Mouse (Mus musculus) limb, embryonic 11.5 days (tissue): ENCODE data around the gene Abcc3. TPM values are rescaled to one million over a fixed set of nuclear protein-coding genes. Genes with fewer than 3 reads are reported as not detected.
"Not testable (repeated sequence)": the region's sequence is repeated elsewhere in the genome, so short reads cannot be mapped to it uniquely, and the experiment has no call there.

ENCODE experiments used
- ATAC-seq: fragments of 200-750 bp; cut with Nextera tagmentation; 2 replicates; pipeline ENCODE4 v1.8.0; 2017; ENCODE audit warnings: low read depth; ENCODE audit not compliant: insufficient number of reproducible peaks, low FRiP score, low TSS enrichment
- DNase-seq: peaks from one replicate; pipeline ENCODE4 v3.0.0-alpha.2; 2015; ENCODE audit warnings: low spot score
- H3K27ac ChIP-seq: fragments of 300-500 bp; sonication (generic); replicated peaks from 2 replicates; pipeline ENCODE4 v1.5.1; 2014; ENCODE audit warnings: low read depth, mild to moderate bottlenecking, low read length
- H3K27me3 ChIP-seq: fragments of 300-500 bp; sonication (generic); 2 replicates; pipeline ENCODE4 v1.6.1; 2014; ENCODE audit warnings: mild to moderate bottlenecking, low read length, mixed read lengths; ENCODE audit not compliant: control insufficient read depth, insufficient read depth
- H3K36me3 ChIP-seq: fragments of 300-500 bp; sonication (generic); 2 replicates; pipeline ENCODE4 v1.6.1; 2014; ENCODE audit warnings: mild to moderate bottlenecking, low read length, moderate library complexity, mixed read lengths; ENCODE audit not compliant: control insufficient read depth, insufficient read depth
- H3K4me1 ChIP-seq: fragments of 300-500 bp; sonication (generic); 2 replicates; pipeline ENCODE4 v1.6.1; 2014; ENCODE audit warnings: low read length, mixed read lengths; ENCODE audit not compliant: control insufficient read depth, insufficient read depth
- H3K4me2 ChIP-seq: fragments of 300-500 bp; sonication (generic); 2 replicates; pipeline ENCODE4 v1.6.1; 2014; ENCODE audit warnings: low read depth, mild to moderate bottlenecking, moderate library complexity; ENCODE audit not compliant: severe bottlenecking
- H3K4me3 ChIP-seq: fragments of 300-500 bp; sonication (generic); 2 replicates; pipeline ENCODE4 v1.5.1; 2014; ENCODE audit warnings: low read depth, low read length
- H3K9ac ChIP-seq: fragments of 300-500 bp; sonication (generic); 2 replicates; pipeline ENCODE4 v1.6.1; 2014; ENCODE audit warnings: mild to moderate bottlenecking, low read length
- H3K9me3 ChIP-seq: fragments of 300-500 bp; sonication (generic); 2 replicates; pipeline ENCODE4 v1.6.1; 2016; ENCODE audit warnings: low read length; ENCODE audit not compliant: control insufficient read depth
- WGBS: fragments of 180-500 bp; shearing (Covaris S2); extraction: QIAGEN DNeasy Blood & Tissue Kit; methylation state at CpG from one replicate; pipeline ENCODE4 v1.1.7; 2014; 5-methylcytosine and 5-hydroxymethylcytosine counted together
- polyA plus RNA-seq: library from polyadenylated mRNA; unstranded; fragments of >200 nt; fragmentation: Nextera tagmentation; extraction: Ambion mirVana; gene quantifications from 2 replicates; pipeline ENCODE4 v1.2.1, GENCODE M21; 2014

The Abcc3 gene
- polyA plus RNA-seq, 1 experiment from 2014 or later: 0.55 TPM

DNA sequence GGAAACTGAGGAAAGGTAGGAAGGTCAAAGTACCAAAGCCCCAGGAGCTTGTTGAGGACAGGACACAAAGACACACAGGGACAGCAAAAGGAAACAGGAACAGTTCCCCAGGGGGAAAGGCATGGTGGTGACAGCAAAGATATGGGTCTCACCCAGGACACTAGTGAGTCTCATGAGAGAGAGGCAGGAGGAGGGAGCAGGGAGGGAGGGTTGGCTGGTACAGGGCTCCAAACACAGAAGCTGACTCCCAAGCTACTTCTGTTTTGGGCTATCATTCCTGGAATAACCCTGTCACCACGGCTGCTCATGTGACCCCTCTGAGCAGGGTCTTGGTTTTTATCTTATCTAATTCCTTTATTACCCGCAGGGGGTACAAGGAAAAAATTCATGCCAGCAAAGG lies 19.8 kb upstream of the Abcc3 start:
- peaks cover 15% of the 10 kb centered on the region; the same call in 1 of the 2 replicates for H3K36me3 ChIP-seq
- 60% methylated on average over 2 of the region's 2 CpGs for WGBS
- no peak overlapping the region for H3K27ac ChIP-seq
- no peaks in the 10 kb centered on the region; the same call in 1 of the 2 replicates for H3K27me3 ChIP-seq
- H3K9ac ChIP-seq: no peak overlapping the region
- peaks cover 11% of the 10 kb centered on the region for H3K4me1 ChIP-seq
- ATAC-seq: no peak
- no peak for DNase-seq
- no peak overlapping the region for H3K4me2 ChIP-seq
- no peak overlapping the region for H3K4me3 ChIP-seq
- no peaks in the 10 kb centered on the region for H3K9me3 ChIP-seq

- DNase-seq (peak; percentile 58), ATAC-seq (no peak)
- H3K27ac ChIP-seq: no peak overlapping the region
- peaks cover 6% of the 10 kb centered on the region; the same call in 1 of the 2 replicates for H3K36me3 ChIP-seq
- no peaks in the 10 kb centered on the region for H3K9me3 ChIP-seq
- H3K4me1 ChIP-seq: peaks cover 14% of the 10 kb centered on the region
- H3K27me3 ChIP-seq: no peaks in the 10 kb centered on the region
- no peak overlapping the region for H3K9ac ChIP-seq
- WGBS: 45% methylated on average over 11 of the region's 11 CpGs
- no peak overlapping the region for H3K4me3 ChIP-seq
- no peak overlapping the region for H3K4me2 ChIP-seq
Observed at GRCm38 (mm10) chr11:94407803-94408321, 15.1 kb upstream of the Abcc3 start.

DNA sequence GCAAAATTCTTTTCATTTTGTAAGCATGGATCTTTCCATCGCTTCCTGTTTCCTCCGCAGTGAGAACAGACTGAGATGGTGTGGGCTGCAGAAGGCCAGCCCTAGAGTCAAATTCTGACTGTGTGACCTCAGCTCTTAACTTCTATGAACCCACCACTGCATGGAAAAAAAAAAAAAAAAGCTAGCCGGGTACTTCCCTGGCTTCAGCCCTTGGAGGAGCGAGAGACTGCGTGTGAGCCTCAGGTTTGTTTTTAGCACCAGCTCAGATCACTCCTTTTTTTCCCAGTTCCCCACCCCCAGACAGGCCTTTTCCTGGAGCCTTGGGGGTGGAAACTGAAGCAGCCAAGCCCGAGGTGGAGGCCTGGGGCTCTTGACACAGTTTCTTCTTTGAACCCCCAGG lies 12.6 kb upstream of the Abcc3 start:
- DNase-seq (no peak), ATAC-seq (no peak)
- Histone ChIP-seq H3K4me1 (peaks cover 14% of the 10 kb centered on the region), H3K27me3 (no peaks in the 10 kb centered on the region), H3K4me2 (no peak overlapping the region), H3K36me3 (no peaks in the 10 kb centered on the region), H3K9me3 (no peaks in the 10 kb centered on the region), H3K27ac (no peak overlapping the region), H3K9ac (no peak overlapping the region), H3K4me3 (no peak overlapping the region)
- 49% methylated on average over 6 of the region's 6 CpGs for WGBS

GRCm38 (mm10) chr11:94404641-94405260 lies 12.0 kb upstream of the Abcc3 start:
- H3K4me3 ChIP-seq: no peak overlapping the region
- no peaks in the 10 kb centered on the region for H3K27me3 ChIP-seq
- H3K4me2 ChIP-seq: no peak overlapping the region
- DNase-seq (peak; percentile 90), ATAC-seq (peak; percentile 37; the same call in 1 of the 2 replicates)
- H3K9ac ChIP-seq: no peak overlapping the region
- H3K9me3 ChIP-seq: no peaks in the 10 kb centered on the region
- 23% methylated on average over 11 of the region's 11 CpGs for WGBS
- H3K4me1 ChIP-seq: peaks cover 14% of the 10 kb centered on the region
- H3K27ac ChIP-seq: no peak overlapping the region
- no peaks in the 10 kb centered on the region for H3K36me3 ChIP-seq

DNA sequence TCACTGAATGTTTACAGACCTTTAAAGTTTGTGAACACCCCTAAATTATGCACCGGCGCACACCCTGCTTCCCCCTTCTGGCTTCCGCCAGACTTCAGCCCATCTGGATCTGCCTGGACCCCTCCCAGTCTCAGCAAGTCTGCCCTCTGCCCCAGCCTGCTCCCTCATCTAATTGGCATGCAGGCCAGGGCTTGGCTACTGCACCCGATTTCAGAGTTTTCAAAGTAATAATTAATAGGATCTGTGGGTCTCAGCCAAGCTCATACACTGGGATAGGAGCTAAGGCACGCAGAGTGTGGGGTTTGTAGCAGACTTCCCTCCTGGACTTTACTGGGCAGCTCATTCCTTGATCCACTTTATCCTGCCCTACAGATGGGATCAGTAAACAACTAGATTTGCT lies 11.4 kb upstream of the Abcc3 start:
- Histone ChIP-seq H3K4me1 (peaks cover 14% of the 10 kb centered on the region), H3K9ac (no peak overlapping the region), H3K27me3 (no peaks in the 10 kb centered on the region), H3K9me3 (no peaks in the 10 kb centered on the region), H3K27ac (no peak overlapping the region), H3K4me2 (no peak overlapping the region), H3K4me3 (no peak overlapping the region), H3K36me3 (no peaks in the 10 kb centered on the region)
- WGBS: 47% methylated on average over 5 of the region's 5 CpGs
- ATAC-seq (no peak), DNase-seq (no peak)

GRCm38 (mm10) chr11:94403757-94404156 lies 11.0 kb upstream of the Abcc3 start:
- no peak overlapping the region for H3K9ac ChIP-seq
- 81% methylated on average over 10 of the region's 10 CpGs for WGBS
- DNase-seq (no peak), ATAC-seq (no peak)
- no peaks in the 10 kb centered on the region for H3K9me3 ChIP-seq
- no peak overlapping the region for H3K4me3 ChIP-seq
- no peak overlapping the region for H3K4me2 ChIP-seq
- no peak overlapping the region for H3K27ac ChIP-seq
- peaks cover 14% of the 10 kb centered on the region for H3K4me1 ChIP-seq
- H3K36me3 ChIP-seq: no peaks in the 10 kb centered on the region
- no peaks in the 10 kb centered on the region for H3K27me3 ChIP-seq

DNA sequence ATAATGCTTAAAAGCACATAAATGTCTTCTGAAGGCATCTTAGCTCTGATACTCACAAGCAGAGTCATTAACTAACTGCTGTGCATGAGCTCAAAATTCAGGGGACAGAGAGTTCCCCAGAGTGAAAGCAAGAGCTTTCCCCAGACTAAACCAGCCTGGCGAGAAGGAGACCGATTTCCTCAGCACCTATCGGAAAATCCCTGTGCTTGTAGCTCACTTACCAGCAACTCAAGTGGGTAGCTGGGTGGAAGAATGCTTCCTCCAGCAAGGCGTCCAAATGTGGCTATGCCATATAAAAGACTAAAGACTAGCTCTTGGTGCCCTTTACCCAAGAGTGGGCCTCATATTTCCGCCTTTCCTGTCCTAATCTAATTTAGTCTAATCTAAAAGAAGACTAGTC lies 9.9 kb upstream of the Abcc3 start:
- ATAC-seq (no peak), DNase-seq (no peak)
- no peak overlapping the region for H3K4me2 ChIP-seq
- no peak overlapping the region for H3K4me3 ChIP-seq
- no peak overlapping the region for H3K9ac ChIP-seq
- H3K4me1 ChIP-seq: peaks cover 11% of the 10 kb centered on the region
- H3K9me3 ChIP-seq: no peaks in the 10 kb centered on the region
- no peak overlapping the region for H3K27ac ChIP-seq
- WGBS: 84% methylated on average over 5 of the region's 5 CpGs
- H3K27me3 ChIP-seq: no peaks in the 10 kb centered on the region
- H3K36me3 ChIP-seq: no peaks in the 10 kb centered on the region

DNA sequence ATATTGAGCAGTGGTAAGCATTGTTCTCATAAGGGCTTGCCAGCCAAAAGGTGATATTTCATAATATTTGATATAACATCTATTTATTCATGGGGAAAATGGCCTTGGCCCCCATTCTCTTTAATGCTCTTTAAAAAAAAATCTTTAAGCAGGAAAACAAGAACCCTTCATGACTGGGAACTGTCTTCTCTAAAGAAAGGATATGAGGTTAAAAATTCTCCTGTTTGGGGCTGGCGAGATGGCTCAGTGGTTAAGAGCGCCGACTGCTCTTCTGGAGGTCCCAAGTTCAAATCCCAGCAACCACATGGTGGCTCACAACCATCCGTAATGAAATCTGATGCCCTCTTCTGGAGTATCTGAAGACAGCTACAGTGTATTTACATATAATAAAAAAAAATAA lies 9.2 kb upstream of the Abcc3 start:
- 89% methylated on average over 4 of the region's 4 CpGs for WGBS
- not testable (repeated sequence) for H3K4me1 ChIP-seq, H3K4me2 ChIP-seq, DNase-seq, H3K36me3 ChIP-seq, H3K27ac ChIP-seq, H3K4me3 ChIP-seq, ATAC-seq, H3K9ac ChIP-seq, H3K27me3 ChIP-seq, H3K9me3 ChIP-seq

DNA sequence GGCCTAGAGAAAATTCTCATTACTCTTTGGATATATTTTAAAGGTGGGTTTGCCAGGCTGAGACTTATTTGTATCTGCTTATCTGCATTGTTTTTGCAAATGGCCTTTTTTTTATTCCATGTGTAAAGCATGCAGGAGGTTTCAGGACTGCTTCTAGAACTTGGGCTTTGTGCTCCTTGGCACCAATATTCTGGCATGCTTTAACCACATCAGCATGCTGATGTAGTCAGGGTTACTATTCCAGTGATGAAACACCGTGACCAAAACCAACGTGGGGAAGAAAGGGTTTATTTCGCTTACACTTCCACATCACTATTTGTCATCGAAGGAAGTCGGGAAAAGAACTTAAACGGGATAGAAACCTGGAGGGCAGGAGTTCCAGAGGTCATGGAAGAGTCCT lies 8.2 kb upstream of the Abcc3 start:
- Histone ChIP-seq H3K27me3 (no peaks in the 10 kb centered on the region), H3K9me3 (no peaks in the 10 kb centered on the region), H3K9ac (no peak overlapping the region), H3K4me3 (no peak overlapping the region), H3K4me1 (peaks cover 6% of the 10 kb centered on the region), H3K4me2 (no peak overlapping the region), H3K36me3 (no peaks in the 10 kb centered on the region), H3K27ac (no peak overlapping the region)
- 73% methylated on average over 6 of the region's 6 CpGs for WGBS
- no peak for DNase-seq
- ATAC-seq: no peak
